Mouse (Mus musculus) E14TG2a.4 (cell line): ENCODE measurements around the gene Rnf144b.

Experiments
- CTCF ChIP-seq: conservative IDR thresholded peaks from 2 replicates; pipeline ENCODE4 v1.5.1; 2014; ENCODE audit warnings: low read length
- NANOG ChIP-seq: IDR thresholded peaks from 2 replicates; pipeline ENCODE4 v1.6.1; 2014; ENCODE audit warnings: borderline replicate concordance, low read length, mixed read lengths
- POU5F1 ChIP-seq: IDR thresholded peaks from 2 replicates; pipeline ENCODE4 v1.6.1; 2014; ENCODE audit warnings: low read length, borderline replicate concordance

DNA sequence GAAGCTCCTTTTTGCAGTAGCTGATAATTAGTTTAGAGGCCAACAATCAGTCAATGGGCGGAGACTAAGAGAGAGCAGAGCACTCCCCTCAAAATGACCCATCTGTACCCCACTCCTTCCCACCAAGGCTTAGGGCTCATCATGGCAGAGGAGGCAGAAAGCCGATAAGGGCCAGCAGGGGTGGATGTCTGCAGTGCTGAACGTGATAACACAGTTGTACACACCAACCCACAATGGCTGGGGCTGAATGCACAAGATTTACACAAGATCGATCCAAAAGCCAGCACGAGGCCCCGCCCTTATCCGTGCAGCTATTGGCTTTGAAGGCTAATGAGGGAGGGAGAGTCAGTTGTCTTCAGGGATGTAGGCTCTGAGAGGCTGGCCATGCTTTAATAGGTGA lies 58.3 kb downstream of the Rnf144b start:
- TF ChIP-seq CTCF, result no peak
- TF ChIP-seq POU5F1, result no peak
- TF ChIP-seq NANOG, result no peak
